Mouse (Mus musculus): ENCODE data around the gene Ino80e. TPM values are rescaled to one million over a fixed set of nuclear protein-coding genes. Genes with fewer than 3 reads are reported as not detected.

Ino80e gene
- total and polyA plus RNA-seq, 2 experiments from 2014 or later = 62.8 to 102 TPM

DNA sequence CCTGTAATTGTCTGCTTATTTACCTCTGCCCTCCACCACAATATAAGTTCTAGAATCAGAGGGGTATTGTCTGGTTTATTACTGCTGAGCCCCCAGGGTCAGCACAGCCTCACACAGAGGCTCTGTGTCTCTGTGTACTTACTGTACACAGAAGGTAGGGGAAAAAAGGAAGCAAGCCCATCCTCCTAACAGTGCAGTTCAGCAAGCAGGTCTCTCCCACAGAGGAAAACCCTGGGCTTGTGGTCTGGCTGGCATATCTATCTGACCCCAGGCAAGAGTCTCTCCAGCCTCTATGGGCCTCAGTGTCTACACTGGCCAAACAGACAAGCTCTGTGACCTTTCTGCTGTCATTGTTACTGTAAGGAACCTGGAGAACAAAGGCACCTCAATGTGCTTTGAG is 58.4 kb downstream of the Ino80e start:
- Histone ChIP-seq H3K27ac (ENCODE audit: low read depth, low read length) (no peak overlapping the region), H3K9ac (no peak overlapping the region)
- no peak for TF ChIP-seq CTCF (IDR thresholded peaks at IDR 0.05; ENCODE audit: low read depth)

DNA sequence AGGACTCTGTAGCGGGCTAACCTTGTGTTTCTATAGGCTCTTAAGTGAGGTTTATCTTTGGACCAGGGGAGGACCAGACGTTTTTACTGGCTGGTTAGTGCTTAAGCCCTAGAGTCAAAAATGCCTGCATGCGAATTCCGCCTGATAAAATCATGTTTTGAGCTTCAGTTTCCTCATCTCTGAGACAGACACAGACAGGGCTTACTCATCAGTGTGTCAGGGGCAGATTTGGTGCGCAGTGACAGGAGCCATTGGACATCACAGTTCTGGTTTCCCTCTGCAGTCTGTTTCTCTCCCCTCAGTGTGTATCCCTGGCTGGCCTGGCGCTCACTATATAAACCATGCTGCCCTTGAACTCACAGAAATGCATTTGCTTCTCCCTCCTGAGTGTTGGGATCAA is 59.0 kb downstream of the Ino80e start:
- Histone ChIP-seq H3K4me1 (ENCODE audit: insufficient read depth) (peaks cover 3% of the 10 kb centered on the region), H3K27ac (ENCODE audit: low read depth, low read length) (no peak overlapping the region), H3K9ac (no peak overlapping the region), H3K9me3 (ENCODE audit: low read length) (no peaks in the 10 kb centered on the region), H3K4me2 (ENCODE audit: low read depth) (no peak overlapping the region), H3K27me3 (ENCODE audit: insufficient read depth, low read length) (no peaks in the 10 kb centered on the region), H3K36me3 (ENCODE audit: insufficient read depth) (peaks cover 8% of the 10 kb centered on the region; the same call in 1 of the 2 replicates), H3K4me3 (ENCODE audit: low read depth, low read length) (no peak overlapping the region)
- no peak for TF ChIP-seq CTCF (IDR thresholded peaks at IDR 0.05; ENCODE audit: low read depth)
- WGBS = 94% methylated on average over 6 of the region's 6 CpGs
- DNase-seq (no peak), ATAC-seq (no peak)

More for the DNA sequence above, 58.4 kb downstream of the Ino80e start:
- Histone ChIP-seq H3K36me3 (ENCODE audit: insufficient read depth) (peaks cover 8% of the 10 kb centered on the region; the same call in 1 of the 2 replicates), H3K4me1 (ENCODE audit: insufficient read depth) (peaks cover 3% of the 10 kb centered on the region), H3K4me2 (ENCODE audit: low read depth) (no peak overlapping the region), H3K4me3 (ENCODE audit: low read depth, low read length) (no peak overlapping the region), H3K9me3 (ENCODE audit: low read length) (no peaks in the 10 kb centered on the region), H3K27me3 (ENCODE audit: insufficient read depth, low read length) (no peaks in the 10 kb centered on the region)
- DNase-seq (no peak), ATAC-seq (no peak)

DNA sequence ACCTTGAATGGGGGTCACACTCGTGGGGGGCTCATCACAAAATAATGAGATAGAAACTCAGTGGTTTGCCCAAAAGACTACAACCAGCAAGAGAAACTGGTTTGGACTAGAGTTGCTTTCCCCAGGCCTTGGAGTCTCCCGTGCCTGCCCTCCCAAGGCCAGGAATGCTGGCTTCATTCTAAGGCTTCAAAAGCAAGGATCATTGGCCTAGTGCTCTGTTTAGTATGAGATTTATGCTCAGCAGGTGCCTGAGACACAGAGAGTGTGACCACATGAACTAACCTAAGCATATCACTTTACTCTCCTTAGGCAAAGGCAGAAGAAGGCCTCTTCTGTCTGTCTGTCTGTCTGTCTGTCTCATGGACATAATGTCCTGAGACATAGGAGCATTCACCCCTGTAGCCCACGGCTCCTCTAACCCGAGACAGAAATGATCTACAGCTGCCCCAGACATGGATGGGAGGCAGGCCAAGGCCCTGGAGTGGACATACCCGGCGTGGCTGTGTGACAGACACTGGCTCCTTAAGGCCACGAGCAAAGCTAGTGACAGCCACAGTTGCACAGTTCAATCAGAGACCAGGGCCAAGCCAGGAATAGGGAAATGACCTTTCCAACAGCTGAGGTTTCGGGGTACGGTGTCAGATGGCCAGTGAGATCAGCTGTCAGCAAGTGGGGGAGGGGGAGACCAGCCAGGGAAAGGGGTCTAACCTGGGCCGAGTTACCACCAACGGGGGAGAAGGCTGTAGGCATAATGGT is 59.9 kb downstream of the Ino80e start:
- TF ChIP-seq CTCF (IDR thresholded peaks at IDR 0.05; ENCODE audit: low read depth) = no peak
- Histone ChIP-seq H3K9ac (no peak overlapping the region), H3K27me3 (ENCODE audit: insufficient read depth, low read length) (no peaks in the 10 kb centered on the region), H3K4me2 (ENCODE audit: low read depth) (no peak overlapping the region), H3K9me3 (ENCODE audit: low read length) (no peaks in the 10 kb centered on the region), H3K4me3 (ENCODE audit: low read depth, low read length) (no peak overlapping the region), H3K27ac (ENCODE audit: low read depth, low read length) (no peak overlapping the region), H3K4me1 (ENCODE audit: insufficient read depth) (peaks cover 7% of the 10 kb centered on the region), H3K36me3 (ENCODE audit: insufficient read depth) (peaks cover 8% of the 10 kb centered on the region; the same call in 1 of the 2 replicates)
- ATAC-seq (no peak), DNase-seq (no peak)
- 89% methylated on average over 11 of the region's 11 CpGs for WGBS

DNA sequence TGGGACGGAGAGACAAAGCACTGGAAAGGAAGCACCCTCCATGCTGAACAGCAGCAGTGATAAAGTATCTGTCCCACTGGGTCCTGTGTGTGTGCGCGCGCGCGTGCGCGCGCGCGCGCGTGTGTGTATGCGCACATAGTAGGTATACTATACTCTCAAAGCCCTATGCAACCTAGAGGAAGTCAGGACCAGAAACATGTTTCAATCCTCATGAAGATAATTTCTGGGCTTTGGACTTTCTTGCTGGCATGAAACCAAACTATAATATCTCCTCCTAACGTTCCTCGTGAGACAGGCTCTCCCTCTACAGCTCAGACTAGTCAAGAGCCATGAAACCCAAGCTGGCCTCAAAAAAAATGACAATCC is 61.1 kb downstream of the Ino80e start:
- no peaks in the 10 kb centered on the region for H3K9me3 ChIP-seq (ENCODE audit: low read length)
- no peak overlapping the region for H3K27ac ChIP-seq (ENCODE audit: low read depth, low read length)
- H3K4me1 ChIP-seq (ENCODE audit: insufficient read depth) = peaks cover 7% of the 10 kb centered on the region
- ATAC-seq (no peak), DNase-seq (no peak)
- 93% methylated on average over 16 of the region's 16 CpGs for WGBS
- no peak overlapping the region for H3K4me3 ChIP-seq (ENCODE audit: low read depth, low read length)
- no peaks in the 10 kb centered on the region for H3K27me3 ChIP-seq (ENCODE audit: insufficient read depth, low read length)
- H3K9ac ChIP-seq = no peak overlapping the region
- peaks cover 15% of the 10 kb centered on the region for H3K36me3 ChIP-seq (ENCODE audit: insufficient read depth)
- TF ChIP-seq CTCF (IDR thresholded peaks at IDR 0.05; ENCODE audit: low read depth) = no peak
- no peak overlapping the region for H3K4me2 ChIP-seq (ENCODE audit: low read depth)

Other genes with a start within 250 kb of the Ino80e start
Only the 30 nearest of the 31 such genes appear.
- gene Sgf29, start 213.1 kb downstream of the Ino80e start, total RNA-seq (2014; rRNA removed) = 22.8 and 37.1 TPM in 2 replicates
- 59.6 and 62.3 TPM in 2 replicates for gene Sgf29, start 213.1 kb downstream of the Ino80e start, polyA plus RNA-seq (2015; fragmentation: Nextera tagmentation; extraction: Ambion mirVana)
- 15.8 and 22.8 TPM in 2 replicates for gene Sult1a1, start 185.9 kb downstream of the Ino80e start, total RNA-seq (2014; rRNA removed)
- 15.4 and 16.0 TPM in 2 replicates for gene Sult1a1, start 185.9 kb downstream of the Ino80e start, polyA plus RNA-seq (2015; fragmentation: Nextera tagmentation; extraction: Ambion mirVana)
- gene Bola2, start 167.0 kb downstream of the Ino80e start, total RNA-seq (2014; rRNA removed) = 66.9 and 115 TPM in 2 replicates
- 139 and 205 TPM in 2 replicates for gene Bola2, start 167.0 kb downstream of the Ino80e start, polyA plus RNA-seq (2015; fragmentation: Nextera tagmentation; extraction: Ambion mirVana)
- gene Slx1b, start 166.6 kb downstream of the Ino80e start, total RNA-seq (2014; rRNA removed) = 15.8 and 17.9 TPM in 2 replicates
- gene Slx1b, start 166.6 kb downstream of the Ino80e start, polyA plus RNA-seq (2015; fragmentation: Nextera tagmentation; extraction: Ambion mirVana) = 7.5 and 10.1 TPM in 2 replicates
- 121 and 169 TPM in 2 replicates for gene Coro1a, start 154.6 kb downstream of the Ino80e start, total RNA-seq (2014; rRNA removed)
- 118 and 146 TPM in 2 replicates for gene Coro1a, start 154.6 kb downstream of the Ino80e start, polyA plus RNA-seq (2015; fragmentation: Nextera tagmentation; extraction: Ambion mirVana)
- 108 and 131 TPM in 2 replicates for gene Mapk3, start 102.8 kb downstream of the Ino80e start, total RNA-seq (2014; rRNA removed)
- gene Mapk3, start 102.8 kb downstream of the Ino80e start, polyA plus RNA-seq (2015; fragmentation: Nextera tagmentation; extraction: Ambion mirVana) = 118 and 133 TPM in 2 replicates
- 1.2 and 2.5 TPM in 2 replicates for gene Gdpd3, start 96.0 kb downstream of the Ino80e start, total RNA-seq (2014; rRNA removed)
- 0.93 and 0.97 TPM in 2 replicates for gene Gdpd3, start 96.0 kb downstream of the Ino80e start, polyA plus RNA-seq (2015; fragmentation: Nextera tagmentation; extraction: Ambion mirVana)
- gene Ypel3, start 85.4 kb downstream of the Ino80e start, total RNA-seq (2014; rRNA removed) = 162 and 237 TPM in 2 replicates
- 223 and 250 TPM in 2 replicates for gene Ypel3, start 85.4 kb downstream of the Ino80e start, polyA plus RNA-seq (2015; fragmentation: Nextera tagmentation; extraction: Ambion mirVana)
- gene Tbx6, start 80.9 kb downstream of the Ino80e start, total RNA-seq (2014; rRNA removed) = 0.31 and 0.38 TPM in 2 replicates
- 0.10 and 0.11 TPM in 2 replicates for gene Tbx6, start 80.9 kb downstream of the Ino80e start, polyA plus RNA-seq (2015; fragmentation: Nextera tagmentation; extraction: Ambion mirVana)
- 114 and 119 TPM in 2 replicates for gene Ppp4c, start 69.9 kb downstream of the Ino80e start, total RNA-seq (2014; rRNA removed)
- gene Ppp4c, start 69.9 kb downstream of the Ino80e start, polyA plus RNA-seq (2015; fragmentation: Nextera tagmentation; extraction: Ambion mirVana) = 161 and 172 TPM in 2 replicates
- 33.2 and 34.4 TPM in 2 replicates for gene Fam57b, start 64.7 kb downstream of the Ino80e start, total RNA-seq (2014; rRNA removed)
- 39.0 and 42.6 TPM in 2 replicates for gene Fam57b, start 64.7 kb downstream of the Ino80e start, polyA plus RNA-seq (2015; fragmentation: Nextera tagmentation; extraction: Ambion mirVana)
- not detected in 2 replicates for gene 4930451I11Rik, start 30.7 kb downstream of the Ino80e start, total RNA-seq (2014; rRNA removed)
- gene 4930451I11Rik, start 30.7 kb downstream of the Ino80e start, polyA plus RNA-seq (2015; fragmentation: Nextera tagmentation; extraction: Ambion mirVana) = 0.62 TPM in 1 of 2 replicates, not detected in the other
- gene Doc2a, start 15.0 kb downstream of the Ino80e start, total RNA-seq (2014; rRNA removed) = 35.7 and 148 TPM in 2 replicates
- gene Doc2a, start 15.0 kb downstream of the Ino80e start, polyA plus RNA-seq (2015; fragmentation: Nextera tagmentation; extraction: Ambion mirVana) = 31.5 and 32.5 TPM in 2 replicates
- 11.7 and 21.3 TPM in 2 replicates for gene Hirip3, start 405 bp downstream of the Ino80e start, total RNA-seq (2014; rRNA removed)
- 9.9 and 19.5 TPM in 2 replicates for gene Hirip3, start 405 bp downstream of the Ino80e start, polyA plus RNA-seq (2015; fragmentation: Nextera tagmentation; extraction: Ambion mirVana)
- gene Taok2, start 22.3 kb upstream of the Ino80e start, total RNA-seq (2014; rRNA removed) = 100 and 110 TPM in 2 replicates
- gene Taok2, start 22.3 kb upstream of the Ino80e start, polyA plus RNA-seq (2015; fragmentation: Nextera tagmentation; extraction: Ambion mirVana) = 30.5 and 42.6 TPM in 2 replicates
- 22.8 and 23.8 TPM in 2 replicates for gene Tmem219, start 60.5 kb upstream of the Ino80e start, total RNA-seq (2014; rRNA removed)
- gene Tmem219, start 60.5 kb upstream of the Ino80e start, polyA plus RNA-seq (2015; fragmentation: Nextera tagmentation; extraction: Ambion mirVana) = 44.7 and 45.4 TPM in 2 replicates
- 140 and 142 TPM in 2 replicates for gene Kctd13, start 66.5 kb upstream of the Ino80e start, total RNA-seq (2014; rRNA removed)
- 218 and 222 TPM in 2 replicates for gene Kctd13, start 66.5 kb upstream of the Ino80e start, polyA plus RNA-seq (2015; fragmentation: Nextera tagmentation; extraction: Ambion mirVana)
- 14.3 and 37.2 TPM in 2 replicates for gene Asphd1, start 87.2 kb upstream of the Ino80e start, total RNA-seq (2014; rRNA removed)
- 10.3 and 13.6 TPM in 2 replicates for gene Asphd1, start 87.2 kb upstream of the Ino80e start, polyA plus RNA-seq (2015; fragmentation: Nextera tagmentation; extraction: Ambion mirVana)
- gene Sez6l2, start 88.2 kb upstream of the Ino80e start, total RNA-seq (2014; rRNA removed) = 104 and 160 TPM in 2 replicates
- gene Sez6l2, start 88.2 kb upstream of the Ino80e start, polyA plus RNA-seq (2015; fragmentation: Nextera tagmentation; extraction: Ambion mirVana) = 38.3 and 45.3 TPM in 2 replicates
- 120 and 158 TPM in 2 replicates for gene Cdipt, start 113.5 kb upstream of the Ino80e start, total RNA-seq (2014; rRNA removed)
- gene Cdipt, start 113.5 kb upstream of the Ino80e start, polyA plus RNA-seq (2015; fragmentation: Nextera tagmentation; extraction: Ambion mirVana) = 134 and 137 TPM in 2 replicates
- not detected in 2 replicates for gene Cdiptos, start 113.7 kb upstream of the Ino80e start, total RNA-seq (2014; rRNA removed)
- gene Cdiptos, start 113.7 kb upstream of the Ino80e start, polyA plus RNA-seq (2015; fragmentation: Nextera tagmentation; extraction: Ambion mirVana) = 0.53 and 0.62 TPM in 2 replicates
- gene Mvp, start 152.2 kb upstream of the Ino80e start, total RNA-seq (2014; rRNA removed) = 4.8 and 6.9 TPM in 2 replicates
- 3.3 and 3.4 TPM in 2 replicates for gene Mvp, start 152.2 kb upstream of the Ino80e start, polyA plus RNA-seq (2015; fragmentation: Nextera tagmentation; extraction: Ambion mirVana)
- gene Pagr1b, start 154.1 kb upstream of the Ino80e start, total RNA-seq (2014; rRNA removed) = 3.8 TPM in 1 of 2 replicates, not detected in the other
- 1.0 TPM in 1 of 2 replicates, not detected in the other for gene Pagr1b, start 154.1 kb upstream of the Ino80e start, polyA plus RNA-seq (2015; fragmentation: Nextera tagmentation; extraction: Ambion mirVana)
- 19.2 and 21.9 TPM in 2 replicates for gene Pagr1a, start 155.0 kb upstream of the Ino80e start, total RNA-seq (2014; rRNA removed)
- 18.1 and 31.6 TPM in 2 replicates for gene Pagr1a, start 155.0 kb upstream of the Ino80e start, polyA plus RNA-seq (2015; fragmentation: Nextera tagmentation; extraction: Ambion mirVana)
- gene Gm42742, start 158.7 kb upstream of the Ino80e start, total RNA-seq (2014; rRNA removed) = 49.1 and 53.6 TPM in 2 replicates
- 36.7 and 42.2 TPM in 2 replicates for gene Gm42742, start 158.7 kb upstream of the Ino80e start, polyA plus RNA-seq (2015; fragmentation: Nextera tagmentation; extraction: Ambion mirVana)
- 68.2 and 77.8 TPM in 2 replicates for gene Prrt2, start 158.8 kb upstream of the Ino80e start, total RNA-seq (2014; rRNA removed)
- 84.1 and 84.3 TPM in 2 replicates for gene Prrt2, start 158.8 kb upstream of the Ino80e start, polyA plus RNA-seq (2015; fragmentation: Nextera tagmentation; extraction: Ambion mirVana)
- 176 and 200 TPM in 2 replicates for gene Maz, start 164.7 kb upstream of the Ino80e start, total RNA-seq (2014; rRNA removed)
- gene Maz, start 164.7 kb upstream of the Ino80e start, polyA plus RNA-seq (2015; fragmentation: Nextera tagmentation; extraction: Ambion mirVana) = 69.5 and 73.9 TPM in 2 replicates
- 6.2 and 6.5 TPM in 2 replicates for gene Kif22, start 180.1 kb upstream of the Ino80e start, total RNA-seq (2014; rRNA removed)
- gene Kif22, start 180.1 kb upstream of the Ino80e start, polyA plus RNA-seq (2015; fragmentation: Nextera tagmentation; extraction: Ambion mirVana) = 16.6 and 17.3 TPM in 2 replicates
- gene Zg16, start 225.0 kb upstream of the Ino80e start, total RNA-seq (2014; rRNA removed) = not detected in 2 replicates
- gene Zg16, start 225.0 kb upstream of the Ino80e start, polyA plus RNA-seq (2015; fragmentation: Nextera tagmentation; extraction: Ambion mirVana) = not detected in 2 replicates
- 1.4 and 1.5 TPM in 2 replicates for gene AI467606, start 229.0 kb upstream of the Ino80e start, total RNA-seq (2014; rRNA removed)
- gene AI467606, start 229.0 kb upstream of the Ino80e start, polyA plus RNA-seq (2015; fragmentation: Nextera tagmentation; extraction: Ambion mirVana) = 1.1 and 1.3 TPM in 2 replicates

Data from forebrain, postnatal 0 days (tissue).